Mouse (Mus musculus) embryo, embryonic 10.5 days (tissue): ENCODE data around the gene Mau2.

Experiments
- DNase-seq: peaks from one replicate; pipeline ENCODE4 v3.0.0-alpha.2; 2015; ENCODE audit warnings: low spot score

Mau2 gene

DNA sequence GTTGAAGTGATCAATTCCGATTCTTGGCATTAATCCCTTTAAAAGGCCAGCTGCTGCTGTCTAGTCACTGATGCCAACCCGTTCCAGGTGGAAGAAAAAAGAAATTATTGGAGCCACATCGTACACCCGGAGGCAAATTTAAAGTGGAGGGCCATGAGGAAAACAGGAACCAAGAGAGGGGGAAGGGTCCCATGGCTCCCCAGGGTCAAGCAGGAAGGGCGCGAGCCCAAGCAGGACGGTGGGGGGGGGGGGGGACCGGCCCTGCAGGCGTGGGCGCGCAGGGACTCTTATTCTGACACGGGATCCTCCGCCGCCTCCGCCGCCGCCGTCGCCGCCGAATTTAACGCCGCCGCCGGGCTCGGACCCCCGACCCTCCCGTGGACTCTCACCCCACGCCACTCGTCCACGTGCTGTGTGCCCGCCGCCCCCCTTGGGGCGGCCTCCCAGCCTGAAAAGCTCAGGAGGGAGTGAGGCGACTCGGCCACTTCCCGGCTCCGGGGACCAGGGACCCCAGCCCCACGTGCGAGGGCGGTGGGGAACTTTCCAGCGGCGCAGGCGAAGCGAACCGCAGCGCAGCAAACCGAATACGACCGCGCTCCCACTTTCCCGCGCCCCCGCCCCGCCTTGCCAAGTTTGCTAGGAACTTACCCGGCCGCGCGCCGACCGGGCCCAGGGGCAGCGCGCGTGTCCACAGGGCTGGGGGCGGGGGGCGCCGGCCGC is 68.9 kb downstream of the Mau2 start:
- peak; percentile 59 for DNase-seq

DNA sequence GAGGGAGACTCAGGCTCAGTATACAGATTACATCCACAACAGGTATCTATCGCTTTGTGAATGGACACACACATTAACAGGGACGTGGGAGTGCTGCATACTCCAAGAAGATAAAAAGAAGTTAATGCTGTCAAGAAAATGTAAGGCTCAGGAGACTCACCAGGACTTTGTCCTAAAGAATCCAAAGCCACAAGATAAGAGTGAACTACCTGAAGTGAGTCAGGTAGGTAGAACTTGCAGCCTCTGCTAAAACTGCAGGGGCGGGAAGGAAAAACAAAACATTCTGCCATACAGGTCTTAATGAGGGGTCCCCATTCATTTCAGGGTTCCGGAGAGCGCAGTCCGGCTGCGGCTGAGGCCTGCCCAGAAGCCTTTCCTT is 69.5 kb downstream of the Mau2 start:
- DNase-seq = peak; percentile 1

DNA sequence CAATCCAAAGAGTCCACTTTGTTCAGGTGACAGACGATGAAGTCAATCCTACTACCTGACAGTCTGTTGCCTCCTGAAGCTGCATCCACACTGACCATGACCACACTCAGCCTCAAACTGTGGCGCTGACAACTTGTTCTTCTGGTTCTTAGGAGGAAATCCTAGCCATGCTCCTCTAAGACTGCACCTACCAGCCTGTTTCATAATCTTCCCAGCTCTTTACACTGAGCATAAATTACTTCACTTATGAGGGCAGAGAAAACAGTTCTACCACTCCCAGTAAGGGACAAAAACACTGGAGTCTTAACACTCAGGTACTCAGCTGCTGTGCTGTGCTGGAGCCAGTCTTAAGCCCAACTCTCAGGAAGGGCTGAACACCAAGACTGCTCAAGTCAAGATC is 71.7 kb downstream of the Mau2 start:
- DNase-seq = no peak

DNA sequence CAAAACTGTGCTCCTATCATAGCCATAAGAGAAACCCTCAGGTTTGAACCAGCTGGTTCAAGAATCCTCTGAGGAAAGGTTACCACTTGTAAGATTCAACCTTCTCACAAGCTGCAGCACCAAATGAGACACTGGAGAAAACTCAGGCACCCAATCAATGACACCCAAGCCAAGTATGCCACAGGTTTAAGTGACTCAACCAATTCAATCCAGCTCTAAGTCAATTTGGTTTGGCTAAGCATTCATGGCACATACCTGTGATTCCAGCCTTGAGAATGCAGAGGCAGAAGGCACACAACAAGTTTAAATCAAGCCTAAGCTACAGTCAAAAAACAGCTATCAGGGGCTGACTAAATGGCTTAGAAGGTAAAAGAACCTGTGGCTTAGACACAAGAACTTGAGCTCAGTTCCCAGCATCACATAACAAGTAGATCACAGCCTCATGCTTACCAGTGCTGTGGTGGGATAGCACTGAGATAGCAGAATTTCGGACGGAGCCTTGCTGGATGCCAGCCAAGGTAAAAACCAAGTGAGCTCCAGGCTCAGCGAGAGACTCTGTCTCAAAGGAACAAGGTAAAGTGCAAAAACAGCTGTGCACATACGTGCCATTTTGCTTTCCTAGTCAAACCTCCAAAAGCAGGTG is 75.1 kb downstream of the Mau2 start:
- no peak for DNase-seq
